Mouse (Mus musculus) stomach, postnatal 0 days (tissue): ENCODE data around the gene Pspc1.

ENCODE experiments used
- CTCF ChIP-seq: IDR thresholded peaks from 2 replicates; pipeline ENCODE4 v1.5.1; 2016; ENCODE audit warnings: antibody characterized with exemption, low read depth, mild to moderate bottlenecking, moderate library complexity
- EP300 ChIP-seq: optimal IDR thresholded peaks from 2 replicates; pipeline ENCODE3; 2016; ENCODE audit warnings: antibody characterized with exemption

GRCm38 (mm10) chr14:56793243-56793642 is 15.1 kb upstream of the Pspc1 start:
- TF ChIP-seq CTCF (peak; percentile 82), EP300 (no peak)
